Mouse (Mus musculus) spleen, postnatal 10 days (tissue): ENCODE measurements around the gene Haus4.

Source experiments
- DNase-seq, 2 experiments: peaks; one replicate each; pipeline ENCODE4 v3.0.0; 2021 to 2022; ENCODE audit warnings: low spot score in 2 of 2

Haus4 gene

DNA sequence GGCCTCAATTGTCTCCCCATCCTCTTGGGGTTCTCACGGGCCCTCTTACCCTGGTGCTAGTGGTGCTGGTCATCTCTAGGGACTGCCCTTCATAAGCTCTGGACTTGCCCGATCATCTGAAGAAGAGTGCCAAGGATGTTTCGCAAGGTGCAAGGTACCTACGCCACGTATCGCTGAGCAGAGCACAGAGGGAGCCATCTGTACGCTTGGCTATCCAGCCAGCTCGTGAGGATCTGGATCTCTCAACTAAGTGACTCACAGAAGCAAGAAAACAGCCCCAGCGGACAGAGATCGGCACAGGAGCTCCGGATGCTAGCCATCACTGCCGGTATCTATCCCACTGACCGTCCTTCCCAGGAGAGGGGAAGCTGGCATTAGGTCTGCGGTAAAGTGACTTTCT, 57.7 kb downstream of the Haus4 start:
- DNase-seq, result no peak

DNA sequence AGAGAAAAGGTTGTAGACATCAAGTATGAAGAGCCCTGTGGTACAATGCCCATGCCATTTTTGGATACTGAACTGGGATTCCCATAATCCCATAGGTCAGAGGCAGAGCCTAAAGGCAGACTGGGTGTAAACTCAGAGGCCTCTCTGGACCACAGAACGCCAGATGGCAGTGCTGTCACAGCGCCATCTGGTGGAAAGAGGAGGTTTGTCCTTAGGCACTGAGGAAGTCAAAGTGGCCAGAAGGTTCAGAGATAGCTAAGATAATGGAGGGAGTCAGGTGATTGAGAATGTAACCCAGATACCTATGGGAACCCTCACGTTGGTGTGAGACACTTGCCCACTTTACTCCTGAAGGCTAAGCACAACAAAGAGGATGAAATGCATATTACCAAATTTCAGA, 60.2 kb downstream of the Haus4 start:
- DNase-seq, result peak; percentile 70 to 83

DNA sequence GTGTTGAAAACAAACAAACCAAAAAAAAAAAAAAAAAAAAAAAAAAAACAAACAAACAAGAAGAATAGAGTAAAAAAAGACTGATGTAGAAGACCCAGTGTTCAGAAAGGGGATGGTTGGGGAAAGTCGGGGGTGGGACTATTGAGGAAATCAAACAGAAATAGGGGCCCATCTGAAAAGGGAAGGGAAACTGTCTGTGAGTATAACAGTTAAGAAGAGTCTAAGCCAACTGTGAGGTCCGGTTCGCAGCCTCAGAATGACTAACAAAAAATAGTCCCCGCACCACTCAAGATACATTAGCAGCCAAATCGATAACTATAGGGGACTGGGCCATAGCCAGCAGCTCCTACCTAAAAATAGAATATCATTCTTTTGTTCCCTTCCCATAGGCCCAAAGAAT, 61.2 kb downstream of the Haus4 start:
- no peak for DNase-seq

DNA sequence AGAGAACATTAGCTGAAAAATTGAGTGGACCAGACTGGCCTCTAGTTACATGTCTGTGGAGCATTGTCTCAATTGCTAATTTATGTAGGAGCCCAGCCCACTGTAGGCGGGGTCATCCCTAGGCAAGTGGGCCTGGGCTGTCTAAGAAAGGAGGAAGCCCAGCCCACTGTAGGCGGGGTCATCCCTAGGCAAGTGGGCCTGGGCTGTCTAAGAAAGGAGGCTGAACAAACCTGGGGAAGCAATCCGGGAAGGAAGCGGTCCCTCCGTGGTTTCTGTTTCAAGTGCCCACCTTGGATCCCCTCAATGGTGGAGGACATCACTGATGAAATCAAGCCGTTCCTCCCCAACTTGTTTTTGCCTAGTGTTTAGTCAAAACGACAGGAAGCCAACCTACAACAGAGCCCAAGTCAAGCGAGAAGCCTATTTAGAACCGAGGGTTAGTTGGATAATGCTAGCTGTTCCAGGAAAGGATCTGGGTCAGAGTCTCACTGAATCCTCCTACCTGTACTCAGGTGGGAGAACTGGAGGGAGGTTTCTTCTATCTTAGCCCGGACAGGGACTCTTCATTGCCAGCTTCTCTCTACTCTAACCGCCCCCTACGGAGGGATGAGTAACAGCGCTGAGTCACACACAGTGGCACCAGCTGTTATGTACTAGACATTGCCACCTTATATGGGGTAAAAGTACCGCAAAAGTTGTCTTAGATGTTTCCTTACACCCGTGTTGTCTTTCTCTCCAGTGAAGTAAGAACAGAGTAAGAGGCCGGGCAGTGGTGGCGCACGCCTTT, 61.9 kb downstream of the Haus4 start:
- DNase-seq, result no peak
